Mouse (Mus musculus): Measurements from ENCODE around the gene Slc6a1. TPM values are rescaled to one million over a fixed set of nuclear protein-coding genes. Genes with fewer than 3 reads are reported as not detected.

Gene Slc6a1
- polyA plus RNA-seq, 1 experiment = 0.16 TPM

GRCm38 (mm10) chr6:114289106-114289505, 6.7 kb downstream of the Slc6a1 start:
- H3K4me1 ChIP-seq (ENCODE audit: control insufficient read depth, insufficient read depth, insufficient read length, low read length) = no peaks in the 10 kb centered on the region; the same call in 1 of the 2 replicates
- H3K36me3 ChIP-seq (ENCODE audit: control insufficient read depth, insufficient read depth, low read length) = no peaks in the 10 kb centered on the region
- H3K27me3 ChIP-seq (ENCODE audit: control insufficient read depth, insufficient read depth, low read length) = peaks cover 5% of the 10 kb centered on the region; the same call in 1 of the 2 replicates
- no peak overlapping the region for H3K27ac ChIP-seq (ENCODE audit: insufficient read depth, low read depth, low read length)
- H3K4me3 ChIP-seq (ENCODE audit: low read depth, low read length) = no peak overlapping the region
- 44% methylated on average over 7 of the region's 7 CpGs for WGBS
- TF ChIP-seq CTCF (IDR thresholded peaks at IDR 0.05; ENCODE audit: extremely low read depth, insufficient read length, insufficient replicate concordance, low read depth, low read length) (no peak), POLR2A (IDR thresholded peaks at IDR 0.05; ENCODE audit: low read depth, low read length) (no peak)

GRCm38 (mm10) chr6:114290184-114290583, 7.7 kb downstream of the Slc6a1 start:
- TF ChIP-seq POLR2A (IDR thresholded peaks at IDR 0.05; ENCODE audit: low read depth, low read length) (no peak), CTCF (IDR thresholded peaks at IDR 0.05; ENCODE audit: extremely low read depth, insufficient read length, insufficient replicate concordance, low read depth, low read length) (no peak)
- no peaks in the 10 kb centered on the region; the same call in 1 of the 2 replicates for H3K27me3 ChIP-seq (ENCODE audit: control insufficient read depth, insufficient read depth, low read length)
- WGBS = 46% methylated on average over 8 of the region's 8 CpGs
- H3K4me3 ChIP-seq (ENCODE audit: low read depth, low read length) = no peak overlapping the region
- H3K36me3 ChIP-seq (ENCODE audit: control insufficient read depth, insufficient read depth, low read length) = no peaks in the 10 kb centered on the region
- H3K4me1 ChIP-seq (ENCODE audit: control insufficient read depth, insufficient read depth, insufficient read length, low read length) = no peaks in the 10 kb centered on the region; the same call in 1 of the 2 replicates
- no peak overlapping the region for H3K27ac ChIP-seq (ENCODE audit: insufficient read depth, low read depth, low read length)

- H3K27me3 ChIP-seq (ENCODE audit: control insufficient read depth, insufficient read depth, low read length) = no peaks in the 10 kb centered on the region; the same call in 1 of the 2 replicates
- WGBS = 72% methylated on average over 4 of the region's 4 CpGs
- no peak for TF ChIP-seq POLR2A (IDR thresholded peaks at IDR 0.05; ENCODE audit: low read depth, low read length)
- no peak for TF ChIP-seq CTCF (IDR thresholded peaks at IDR 0.05; ENCODE audit: extremely low read depth, insufficient read length, insufficient replicate concordance, low read depth, low read length)
Measured at GRCm38 (mm10) chr6:114290929-114291328, 8.5 kb downstream of the Slc6a1 start.

GRCm38 (mm10) chr6:114291396-114291795, 9.0 kb downstream of the Slc6a1 start:
- Histone ChIP-seq H3K4me3 (ENCODE audit: low read depth, low read length) (no peak overlapping the region), H3K36me3 (ENCODE audit: control insufficient read depth, insufficient read depth, low read length) (no peaks in the 10 kb centered on the region), H3K27me3 (ENCODE audit: control insufficient read depth, insufficient read depth, low read length) (no peaks in the 10 kb centered on the region; the same call in 1 of the 2 replicates), H3K27ac (ENCODE audit: insufficient read depth, low read depth, low read length) (no peak overlapping the region), H3K4me1 (ENCODE audit: control insufficient read depth, insufficient read depth, insufficient read length, low read length) (no peaks in the 10 kb centered on the region; the same call in 1 of the 2 replicates)
- TF ChIP-seq POLR2A (IDR thresholded peaks at IDR 0.05; ENCODE audit: low read depth, low read length) = no peak
- no peak for TF ChIP-seq CTCF (IDR thresholded peaks at IDR 0.05; ENCODE audit: extremely low read depth, insufficient read length, insufficient replicate concordance, low read depth, low read length)
- 60% methylated on average over 5 of the region's 5 CpGs for WGBS

More at GRCm38 (mm10) chr6:114290929-114291328, 8.5 kb downstream of the Slc6a1 start:
- Histone ChIP-seq H3K4me3 (ENCODE audit: low read depth, low read length) (no peak overlapping the region), H3K27ac (ENCODE audit: insufficient read depth, low read depth, low read length) (no peak overlapping the region), H3K4me1 (ENCODE audit: control insufficient read depth, insufficient read depth, insufficient read length, low read length) (no peaks in the 10 kb centered on the region; the same call in 1 of the 2 replicates), H3K36me3 (ENCODE audit: control insufficient read depth, insufficient read depth, low read length) (no peaks in the 10 kb centered on the region)

GRCm38 (mm10) chr6:114293511-114293910, 11.1 kb downstream of the Slc6a1 start:
- TF ChIP-seq POLR2A (IDR thresholded peaks at IDR 0.05; ENCODE audit: low read depth, low read length) (no peak), CTCF (IDR thresholded peaks at IDR 0.05; ENCODE audit: extremely low read depth, insufficient read length, insufficient replicate concordance, low read depth, low read length) (no peak)

GRCm38 (mm10) chr6:114295086-114295485, 12.7 kb downstream of the Slc6a1 start:
- H3K27me3 ChIP-seq (ENCODE audit: control insufficient read depth, insufficient read depth, low read length) = no peaks in the 10 kb centered on the region
- 90% methylated on average over 4 of the region's 4 CpGs for WGBS
- H3K27ac ChIP-seq (ENCODE audit: insufficient read depth, low read depth, low read length) = no peak overlapping the region
- no peaks in the 10 kb centered on the region; the same call in 1 of the 2 replicates for H3K4me1 ChIP-seq (ENCODE audit: control insufficient read depth, insufficient read depth, insufficient read length, low read length)
- TF ChIP-seq CTCF (IDR thresholded peaks at IDR 0.05; ENCODE audit: extremely low read depth, insufficient read length, insufficient replicate concordance, low read depth, low read length) (no peak), POLR2A (IDR thresholded peaks at IDR 0.05; ENCODE audit: low read depth, low read length) (no peak)
- no peak overlapping the region for H3K4me3 ChIP-seq (ENCODE audit: low read depth, low read length)
- H3K36me3 ChIP-seq (ENCODE audit: control insufficient read depth, insufficient read depth, low read length) = no peaks in the 10 kb centered on the region

More at GRCm38 (mm10) chr6:114293511-114293910, 11.1 kb downstream of the Slc6a1 start:
- H3K27ac ChIP-seq (ENCODE audit: insufficient read depth, low read depth, low read length) = no peak overlapping the region
- no peaks in the 10 kb centered on the region; the same call in 1 of the 2 replicates for H3K27me3 ChIP-seq (ENCODE audit: control insufficient read depth, insufficient read depth, low read length)
- H3K4me3 ChIP-seq (ENCODE audit: low read depth, low read length) = no peak overlapping the region
- 18% methylated on average over 8 of the region's 8 CpGs for WGBS
- no peaks in the 10 kb centered on the region for H3K36me3 ChIP-seq (ENCODE audit: control insufficient read depth, insufficient read depth, low read length)
- no peaks in the 10 kb centered on the region; the same call in 1 of the 2 replicates for H3K4me1 ChIP-seq (ENCODE audit: control insufficient read depth, insufficient read depth, insufficient read length, low read length)

- H3K4me3 ChIP-seq (ENCODE audit: low read depth, low read length) = no peak overlapping the region
- no peaks in the 10 kb centered on the region; the same call in 1 of the 2 replicates for H3K4me1 ChIP-seq (ENCODE audit: control insufficient read depth, insufficient read depth, insufficient read length, low read length)
- no peaks in the 10 kb centered on the region for H3K36me3 ChIP-seq (ENCODE audit: control insufficient read depth, insufficient read depth, low read length)
- no peak overlapping the region for H3K27ac ChIP-seq (ENCODE audit: insufficient read depth, low read depth, low read length)
- no peak for TF ChIP-seq POLR2A (IDR thresholded peaks at IDR 0.05; ENCODE audit: low read depth, low read length)
- TF ChIP-seq CTCF (IDR thresholded peaks at IDR 0.05; ENCODE audit: extremely low read depth, insufficient read length, insufficient replicate concordance, low read depth, low read length) = no peak
- H3K27me3 ChIP-seq (ENCODE audit: control insufficient read depth, insufficient read depth, low read length) = no peaks in the 10 kb centered on the region
- 29% methylated on average over 10 of the region's 10 CpGs for WGBS
Measured at GRCm38 (mm10) chr6:114297260-114298002, 15.0 kb downstream of the Slc6a1 start.

Measured in small intestine, adult 2 months (tissue).